Mouse (Mus musculus): ENCODE data around the gene Srpx2. TPM values are rescaled to one million over a fixed set of nuclear protein-coding genes. Genes with fewer than 3 reads are reported as not detected.

The Srpx2 gene
- total RNA-seq, 2 experiments from 2014 or later = 3.4 to 5.5 TPM

Other genes with a start within 250 kb of the Srpx2 start
- gene Pcdh19, start 219.4 kb upstream of the Srpx2 start, total RNA-seq (2021) = 1 to 10 TPM; 3.3 to 5.9 TPM
- gene Tnmd, start 57.4 kb upstream of the Srpx2 start, total RNA-seq (2021) = 10 to 100 TPM; 13.5 to 37.1 TPM
- gene Tspan6, start 10.0 kb upstream of the Srpx2 start, total RNA-seq (2021) = 1 to 10 TPM; 3.2 to 6.4 TPM
- gene Sytl4, start 73.4 kb downstream of the Srpx2 start, total RNA-seq (2021) = under 1 TPM; 0.72 to 0.86 TPM
- 1 to 10 TPM; 7.9 to 9.6 TPM for gene Cstf2, start 150.8 kb downstream of the Srpx2 start, total RNA-seq (2021)